Mouse (Mus musculus) NIH3T3 (cell line): ENCODE data around the gene Mkrn3.

Source experiments
- DNase-seq: peaks from one replicate; pipeline ENCODE4 v3.0.0-alpha.2; 2012; ENCODE audit warnings: low read depth

Gene Mkrn3

GRCm38 (mm10) chr7:62378529-62378928 is 41.4 kb downstream of the Mkrn3 start:
- DNase-seq: no peak

GRCm38 (mm10) chr7:62377313-62377712 is 42.6 kb downstream of the Mkrn3 start:
- DNase-seq: no peak

DNA sequence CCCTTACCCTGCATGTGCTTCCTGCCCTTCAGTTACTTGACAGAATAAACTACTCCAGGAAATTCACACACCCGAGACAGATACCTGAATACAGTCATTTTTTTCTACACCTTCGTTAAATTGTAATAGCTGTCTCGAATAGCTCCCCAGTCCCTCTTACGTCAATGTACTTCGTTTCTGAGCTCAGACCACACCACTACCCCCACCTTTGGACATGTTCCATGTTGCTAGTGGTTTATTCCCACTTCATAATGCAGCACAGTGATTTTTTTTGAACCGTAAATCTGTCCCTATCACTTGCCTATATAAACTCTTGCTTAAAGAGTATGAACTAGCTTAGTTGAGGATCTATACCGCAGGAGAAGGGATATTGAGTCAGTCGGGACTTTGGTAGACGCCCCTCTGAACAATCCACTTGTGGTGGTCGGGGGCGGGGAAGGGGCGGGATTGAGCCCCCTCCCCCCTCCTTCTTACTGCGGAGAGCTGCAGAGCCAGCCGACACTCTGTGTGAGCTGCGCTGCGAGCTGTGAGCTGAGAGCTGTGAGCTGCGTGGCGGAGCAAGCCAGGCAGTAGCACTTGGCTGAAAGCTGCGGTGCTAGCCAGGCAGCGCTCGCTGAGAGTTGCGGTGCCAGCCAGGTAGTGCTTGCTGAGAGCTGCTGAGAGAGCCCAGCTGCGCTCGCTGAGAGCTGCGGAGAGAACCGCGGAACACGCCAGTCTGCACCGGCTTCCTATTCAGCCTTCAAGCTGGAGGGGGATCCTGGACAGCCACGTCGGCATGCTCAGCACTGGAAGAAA is 43.2 kb downstream of the Mkrn3 start, which contains the start of gene Magel2:
Gene Magel2, plus strand, starts transcription at position 501 of the 795 bp plus-strand sequence.
- DNase-seq: no peak

GRCm38 (mm10) chr7:62375658-62376057 is 44.3 kb downstream of the Mkrn3 start:
- peak; percentile 55 for DNase-seq
